Mouse (Mus musculus) limb, embryonic 14.5 days (tissue): Measurements from ENCODE around the gene Magi2. TPM values are rescaled to one million over a fixed set of nuclear protein-coding genes. Genes with fewer than 3 reads are reported as not detected.

Source experiments
- ATAC-seq: fragments of 200-750 bp; cut with Nextera tagmentation; 2 replicates; pipeline ENCODE4 v1.8.0; 2017; ENCODE audit warnings: low read depth, moderate number of reproducible peaks, moderate TSS enrichment; ENCODE audit not compliant: low FRiP score
- DNase-seq: peaks from one replicate; pipeline ENCODE4 v3.0.0-alpha.2; 2015; ENCODE audit warnings: low spot score
- H3K27ac ChIP-seq: fragments of 300-500 bp; sonication (generic); replicated peaks from 2 replicates; pipeline ENCODE4 v1.5.1; 2014; ENCODE audit warnings: low read depth, mild to moderate bottlenecking, low read length, moderate library complexity, mixed read lengths
- H3K27me3 ChIP-seq: fragments of 300-500 bp; sonication (generic); 2 replicates; pipeline ENCODE4 v1.6.1; 2014; ENCODE audit warnings: low read length, mixed read lengths; ENCODE audit not compliant: control insufficient read depth, insufficient read depth
- H3K36me3 ChIP-seq: fragments of 300-500 bp; sonication (generic); 2 replicates; pipeline ENCODE4 v1.6.1; 2014; ENCODE audit warnings: mild to moderate bottlenecking, low read length, moderate library complexity, mixed read lengths; ENCODE audit not compliant: control insufficient read depth, insufficient read depth
- H3K4me1 ChIP-seq: fragments of 300-500 bp; sonication (generic); 2 replicates; pipeline ENCODE4 v1.6.1; 2014; ENCODE audit warnings: antibody characterized with exemption, low read length, mixed read lengths; ENCODE audit not compliant: control insufficient read depth, insufficient read depth
- H3K4me2 ChIP-seq: fragments of 300-500 bp; sonication (generic); replicated peaks from 2 replicates; pipeline ENCODE4 v1.6.1; 2014; ENCODE audit warnings: low read depth, mild to moderate bottlenecking, low read length, moderate library complexity; ENCODE audit not compliant: severe bottlenecking
- H3K4me3 ChIP-seq: fragments of 300-500 bp; sonication (generic); replicated peaks from 2 replicates; pipeline ENCODE4 v1.5.1; 2014; ENCODE audit warnings: low read length
- H3K9ac ChIP-seq: fragments of 300-500 bp; sonication (generic); 2 replicates; pipeline ENCODE4 v1.6.1; 2014; ENCODE audit warnings: mild to moderate bottlenecking, low read depth, low read length, moderate library complexity; ENCODE audit not compliant: severe bottlenecking
- H3K9me3 ChIP-seq: fragments of 300-500 bp; sonication (generic); 2 replicates; pipeline ENCODE4 v1.6.1; 2016; ENCODE audit warnings: low read length; ENCODE audit not compliant: control insufficient read depth
- POLR2A ChIP-seq: fragments of 200-500 bp; IDR thresholded peaks from 2 replicates; pipeline ENCODE4 v1.8.0; 2012; ENCODE audit warnings: inconsistent platforms, mild to moderate bottlenecking, moderate library complexity, borderline replicate concordance; ENCODE audit not compliant: insufficient read depth, insufficient read length; ENCODE audit errors: extremely low read depth
- WGBS: fragments of 180-500 bp; shearing (Covaris S2); extraction: QIAGEN DNeasy Blood & Tissue Kit; methylation state at CpG from one replicate; pipeline ENCODE4 v1.1.7; 2014; 5-methylcytosine and 5-hydroxymethylcytosine counted together
- polyA plus RNA-seq, 2 experiments: library from polyadenylated mRNA; depleted of rRNA in 1 of 2; stranded (reverse) in 1 of 2; unstranded in 1 of 2; fragments of >200 nt; fragmentation: Nextera tagmentation in 1 of 2; extraction: Ambion mirVana in 1 of 2; gene quantifications; 2 replicates each; pipeline versions ENCODE4 v1.2.1 to v1.2.3; 2012 to 2014

Gene Magi2
- polyA plus RNA-seq, 2 experiments, result 4.0 to 4.5 TPM

GRCm38 (mm10) chr5:20358437-20358836 lies 1131.6 kb downstream of the Magi2 start:
- DNase-seq (no peak), ATAC-seq (no peak)
- no peaks in the 10 kb centered on the region for H3K27me3 ChIP-seq
- WGBS, result 58% methylated on average over 5 of the region's 5 CpGs
- no peaks in the 10 kb centered on the region for H3K4me1 ChIP-seq
- no peak overlapping the region for H3K27ac ChIP-seq
- H3K4me2 ChIP-seq, result no peak overlapping the region
- TF ChIP-seq POLR2A, result no peak
- H3K36me3 ChIP-seq, result no peaks in the 10 kb centered on the region
- no peak overlapping the region for H3K9ac ChIP-seq
- H3K9me3 ChIP-seq, result no peaks in the 10 kb centered on the region
- no peak overlapping the region for H3K4me3 ChIP-seq

- H3K27me3 ChIP-seq, result no peaks in the 10 kb centered on the region
- H3K4me2 ChIP-seq, result no peak overlapping the region
- no peaks in the 10 kb centered on the region for H3K4me1 ChIP-seq
- H3K9ac ChIP-seq, result no peak overlapping the region
- ATAC-seq, result no peak
- no peaks in the 10 kb centered on the region for H3K36me3 ChIP-seq
- no peak overlapping the region for H3K27ac ChIP-seq
- no peak for TF ChIP-seq POLR2A
- H3K4me3 ChIP-seq, result no peak overlapping the region
- H3K9me3 ChIP-seq, result no peaks in the 10 kb centered on the region
- no peak for DNase-seq
- WGBS, result 82% methylated on average over 3 of the region's 3 CpGs
These were observed 1132.2 kb downstream of the Magi2 start for GRCm38 (mm10) chr5:20359021-20359420.

GRCm38 (mm10) chr5:20362154-20362553 lies 1135.3 kb downstream of the Magi2 start:
- Histone ChIP-seq H3K9ac (no peak overlapping the region), H3K36me3 (no peaks in the 10 kb centered on the region), H3K27me3 (no peaks in the 10 kb centered on the region), H3K4me2 (no peak overlapping the region), H3K27ac (no peak overlapping the region), H3K4me1 (no peaks in the 10 kb centered on the region), H3K4me3 (no peak overlapping the region), H3K9me3 (no peaks in the 10 kb centered on the region)
- ATAC-seq, result no peak
- 74% methylated on average over 3 of the region's 3 CpGs for WGBS
- TF ChIP-seq POLR2A, result no peak
- DNase-seq, result no peak

- Histone ChIP-seq H3K27ac (no peak overlapping the region), H3K4me2 (no peak overlapping the region), H3K9me3 (no peaks in the 10 kb centered on the region), H3K4me3 (no peak overlapping the region), H3K36me3 (no peaks in the 10 kb centered on the region), H3K27me3 (no peaks in the 10 kb centered on the region), H3K4me1 (no peaks in the 10 kb centered on the region), H3K9ac (no peak overlapping the region)
- 67% methylated on average over 5 of the region's 5 CpGs for WGBS
- TF ChIP-seq POLR2A, result no peak
- DNase-seq, result no peak
- no peak for ATAC-seq
These were observed 1136.4 kb downstream of the Magi2 start for GRCm38 (mm10) chr5:20363216-20363615.

- Histone ChIP-seq H3K9ac (no peak overlapping the region), H3K36me3 (no peaks in the 10 kb centered on the region), H3K27ac (no peak overlapping the region), H3K4me3 (no peak overlapping the region), H3K9me3 (no peaks in the 10 kb centered on the region), H3K27me3 (no peaks in the 10 kb centered on the region), H3K4me1 (no peaks in the 10 kb centered on the region), H3K4me2 (no peak overlapping the region)
- no peak for ATAC-seq
- DNase-seq, result no peak
- 76% methylated on average over 1 of the region's 1 CpGs for WGBS
- no peak for TF ChIP-seq POLR2A
These were observed 1146.8 kb downstream of the Magi2 start for GRCm38 (mm10) chr5:20373586-20373985.
